17 mouse cellular contexts compared by ENCODE assay signal in genomic region chr2:157466836-157467235, GRCm38 (mm10). TPM values are rescaled to one million over a fixed set of nuclear protein-coding genes. Genes with fewer than 3 reads are reported as not detected.
A peak's percentile ranks its signal among the peaks of the same experiment; 100 is the strongest.
DNase-seq lines count a peak whose midpoint lies in the region; ATAC-seq lines count a peak whose summit lies in the region.
"Had no signal": no experiment of that assay in that cellular context is flagged by ENCODE, and none has a peak within 500 bp of the region (broad histone marks: within the 10 kb centered on the region; RNA-seq: fewer than 3 reads in every experiment).

No protein-coding gene starts in this region.

- peak overlapping the region; percentile 50; the same call in 1 of the 2 replicates for H3K27ac ChIP-seq in forebrain, embryonic 11.5 days (ENCODE audit: low read depth, low read length)
- no peak overlapping the region for H3K27ac ChIP-seq in forebrain, embryonic 16.5 days (ENCODE audit: low read length)
- H3K27ac ChIP-seq in embryonic facial prominence, embryonic 10.5 days (replicated peaks): peak overlapping the region; percentile 99
- H3K27ac ChIP-seq in hindbrain, embryonic 13.5 days: peak overlapping the region; percentile 99
- H3K27ac ChIP-seq in midbrain, embryonic 15.5 days: peak overlapping the region; percentile 97
- H3K27ac ChIP-seq: kidney, postnatal 0 days; neural tube, embryonic 12.5 days; stomach, postnatal 0 days had no signal

- H3K27me3 ChIP-seq in forebrain, embryonic 11.5 days (ENCODE audit: control insufficient read depth, insufficient read depth, low read length): no peaks in the 10 kb centered on the region
- no peaks in the 10 kb centered on the region for H3K27me3 ChIP-seq in forebrain, embryonic 16.5 days (replicated peaks; ENCODE audit: control insufficient read depth, insufficient read depth, low read length)
- no peaks in the 10 kb centered on the region for H3K27me3 ChIP-seq in embryonic facial prominence, embryonic 10.5 days (replicated peaks; ENCODE audit: low read depth, poor library complexity, severe bottlenecking)
- H3K27me3 ChIP-seq in hindbrain, embryonic 13.5 days: no peaks in the 10 kb centered on the region
- no peaks in the 10 kb centered on the region for H3K27me3 ChIP-seq in midbrain, embryonic 15.5 days (replicated peaks)
- H3K27me3 ChIP-seq: limb, embryonic 13.5 days; neural tube, embryonic 12.5 days had no signal

- no peak overlapping the region for H3K4me3 ChIP-seq in forebrain, embryonic 11.5 days (ENCODE audit: low read depth, low read length)
- no peak overlapping the region for H3K4me3 ChIP-seq in forebrain, embryonic 16.5 days (replicated peaks; ENCODE audit: low read length)
- H3K4me3 ChIP-seq in embryonic facial prominence, embryonic 10.5 days: no peak overlapping the region
- H3K4me3 ChIP-seq in hindbrain, embryonic 13.5 days: no peak overlapping the region
- no peak overlapping the region for H3K4me3 ChIP-seq in midbrain, embryonic 15.5 days
- H3K4me3 ChIP-seq: limb, embryonic 13.5 days; neural tube, embryonic 12.5 days had no signal

- H3K36me3 ChIP-seq in forebrain, embryonic 11.5 days (ENCODE audit: control insufficient read depth, insufficient read depth, low read length): peaks cover 9% of the 10 kb centered on the region; the same call in 1 of the 2 replicates
- peaks cover 20% of the 10 kb centered on the region for H3K36me3 ChIP-seq in forebrain, embryonic 16.5 days (ENCODE audit: control insufficient read depth, insufficient read depth)
- H3K36me3 ChIP-seq in embryonic facial prominence, embryonic 10.5 days (replicated peaks): peaks cover 86% of the 10 kb centered on the region
- H3K36me3 ChIP-seq in hindbrain, embryonic 13.5 days: peaks cover 66% of the 10 kb centered on the region
- peaks cover 34% of the 10 kb centered on the region for H3K36me3 ChIP-seq in midbrain, embryonic 15.5 days (replicated peaks)

- 41% methylated on average over 7 of the region's 7 CpGs for WGBS in forebrain, embryonic 11.5 days
- 61% methylated on average over 7 of the region's 7 CpGs for WGBS in forebrain, embryonic 16.5 days
- WGBS in embryonic facial prominence, embryonic 10.5 days: 19% methylated on average over 7 of the region's 7 CpGs
- 17% methylated on average over 7 of the region's 7 CpGs for WGBS in hindbrain, embryonic 13.5 days
- 37% methylated on average over 7 of the region's 7 CpGs for WGBS in midbrain, embryonic 15.5 days

- no peak for DNase-seq in forebrain, embryonic 11.5 days (ENCODE audit: low spot score)
- DNase-seq in embryonic facial prominence, embryonic 10.5 days (ENCODE audit: low spot score): peak; percentile 58
- DNase-seq in gastrocnemius, postnatal 10 days: no peak
- no peak for DNase-seq in frontal cortex, postnatal 25 days (ENCODE audit: low spot score in 2 of 2)
- no peak for DNase-seq in kidney, postnatal 4 days
- DNase-seq: adrenal gland, adult 8-10 months; cerebellum, adult 9-10 months; lung, adult 2 months; retina, postnatal 1 day; thymus, postnatal 36 days had no signal

- H3K9ac ChIP-seq in forebrain, embryonic 11.5 days (ENCODE audit: low read length): peak overlapping the region; percentile 23; the same call in 1 of the 2 replicates
- no peak overlapping the region for H3K9ac ChIP-seq in forebrain, embryonic 16.5 days (replicated peaks; ENCODE audit: low read depth, low read length)
- peak overlapping the region; percentile 56 for H3K9ac ChIP-seq in hindbrain, embryonic 13.5 days
- H3K9ac ChIP-seq in midbrain, embryonic 15.5 days: no peak overlapping the region
- H3K9ac ChIP-seq: neural tube, embryonic 12.5 days had no signal

- ATAC-seq in forebrain, embryonic 11.5 days (replicated peaks; ENCODE audit: low FRiP score): no peak
- no peak for ATAC-seq in forebrain, embryonic 16.5 days
- ATAC-seq in hindbrain, embryonic 13.5 days (ENCODE audit: low FRiP score): no peak
- ATAC-seq in midbrain, embryonic 15.5 days (replicated peaks): no peak

- no peaks in the 10 kb centered on the region for H3K9me3 ChIP-seq in forebrain, embryonic 11.5 days (ENCODE audit: control insufficient read depth, low read length)
- no peaks in the 10 kb centered on the region for H3K9me3 ChIP-seq in forebrain, embryonic 16.5 days (ENCODE audit: control insufficient read depth, low read length)
- H3K9me3 ChIP-seq in embryonic facial prominence, embryonic 10.5 days: no peaks in the 10 kb centered on the region
- no peaks in the 10 kb centered on the region for H3K9me3 ChIP-seq in hindbrain, embryonic 13.5 days
- H3K9me3 ChIP-seq in midbrain, embryonic 15.5 days: no peaks in the 10 kb centered on the region
- H3K9me3 ChIP-seq: limb, embryonic 13.5 days; neural tube, embryonic 12.5 days had no signal

- H3K4me2 ChIP-seq in forebrain, embryonic 11.5 days (ENCODE audit: low read depth, low read length, severe bottlenecking): no peak overlapping the region
- no peak overlapping the region for H3K4me2 ChIP-seq in forebrain, embryonic 16.5 days (ENCODE audit: low read length)
- H3K4me2 ChIP-seq in hindbrain, embryonic 13.5 days: no peak overlapping the region
- H3K4me2 ChIP-seq in midbrain, embryonic 15.5 days: no peak overlapping the region
- H3K4me2 ChIP-seq: limb, embryonic 13.5 days; neural tube, embryonic 12.5 days had no signal

- peaks cover 49% of the 10 kb centered on the region for H3K4me1 ChIP-seq in forebrain, embryonic 11.5 days (replicated peaks; ENCODE audit: control insufficient read depth, insufficient read depth, low read length)
- H3K4me1 ChIP-seq in forebrain, embryonic 16.5 days (replicated peaks; ENCODE audit: control insufficient read depth, insufficient read depth, low read length): peaks cover 41% of the 10 kb centered on the region
- H3K4me1 ChIP-seq in embryonic facial prominence, embryonic 10.5 days: peaks cover 97% of the 10 kb centered on the region
- H3K4me1 ChIP-seq in hindbrain, embryonic 13.5 days (replicated peaks): peaks cover 69% of the 10 kb centered on the region
- peaks cover 46% of the 10 kb centered on the region for H3K4me1 ChIP-seq in midbrain, embryonic 15.5 days

RNA-seq across cellular contexts. Expression of gene Src, which starts 48.6 kb away (rescaled TPM):
- 20.3 and 23.2 TPM in 2 replicates for polyA plus RNA-seq in forebrain, embryonic 11.5 days (2014; fragmentation: Nextera tagmentation; extraction: Ambion mirVana)
- polyA plus RNA-seq in forebrain, embryonic 16.5 days (2015; fragmentation: Nextera tagmentation; extraction: Ambion mirVana): 32.2 and 36.6 TPM in 2 replicates
- 22.1 and 23.1 TPM in 2 replicates for polyA plus RNA-seq in embryonic facial prominence, embryonic 10.5 days (2016; fragmentation: Nextera tagmentation; extraction: Ambion mirVana)
- 31.3 and 31.8 TPM in 2 replicates for polyA plus RNA-seq in hindbrain, embryonic 13.5 days (2015; fragmentation: Nextera tagmentation; extraction: Ambion mirVana)
- 40.3 and 43.2 TPM in 2 replicates for polyA plus RNA-seq in midbrain, embryonic 15.5 days (2015; fragmentation: Nextera tagmentation; extraction: Ambion mirVana)
- 10 to 100 TPM in 1 of 2 experiments, 1 to 10 TPM in 1; 6.8 to 11.2 TPM for total RNA-seq in gastrocnemius, postnatal 10 days (2021)

Comparison
In these comparisons a context has a peak if more than half of its experiments do, and no peak if none do; other contexts are left out.
1. H3K9ac ChIP-seq: peak in forebrain, embryonic 11.5 days (single experiment) and hindbrain, embryonic 13.5 days (single experiment); none in forebrain, embryonic 16.5 days (single experiment) and midbrain, embryonic 15.5 days (single experiment).